Mouse (Mus musculus): ENCODE data around the gene G2e3. TPM values are rescaled to one million over a fixed set of nuclear protein-coding genes. Genes with fewer than 3 reads are reported as not detected.
A peak's percentile ranks its signal among the peaks of the same experiment; 100 is the strongest.

G2e3 gene
- total and polyA plus RNA-seq, 2 experiments from 2014 or later = 11.7 to 39.7 TPM

GRCm38 (mm10) chr12:51361294-51361693 is 13.4 kb downstream of the G2e3 start:
- no peaks in the 10 kb centered on the region for H3K27me3 ChIP-seq (ENCODE audit: insufficient read depth, low read length)
- H3K4me2 ChIP-seq (ENCODE audit: low read depth) = no peak overlapping the region
- no peak for DNase-seq
- no peaks in the 10 kb centered on the region for H3K9me3 ChIP-seq (ENCODE audit: low read length)
- TF ChIP-seq CTCF (IDR thresholded peaks at IDR 0.05; ENCODE audit: low read depth) = no peak
- H3K36me3 ChIP-seq (ENCODE audit: insufficient read depth) = peaks cover 52% of the 10 kb centered on the region
- no peak overlapping the region for H3K9ac ChIP-seq
- no peaks in the 10 kb centered on the region for H3K4me1 ChIP-seq (ENCODE audit: insufficient read depth)
- H3K4me3 ChIP-seq (ENCODE audit: low read depth, low read length) = no peak overlapping the region
- ATAC-seq = no peak
- H3K27ac ChIP-seq (ENCODE audit: low read depth, low read length) = no peak overlapping the region

GRCm38 (mm10) chr12:51362898-51363297 is 15.0 kb downstream of the G2e3 start:
- no peak overlapping the region for H3K27ac ChIP-seq (ENCODE audit: low read depth, low read length)
- WGBS = 96% methylated on average over 1 of the region's 1 CpGs
- no peak overlapping the region for H3K4me2 ChIP-seq (ENCODE audit: low read depth)
- H3K9me3 ChIP-seq (ENCODE audit: low read length) = no peaks in the 10 kb centered on the region
- no peaks in the 10 kb centered on the region for H3K4me1 ChIP-seq (ENCODE audit: insufficient read depth)
- no peak for DNase-seq
- H3K9ac ChIP-seq = no peak overlapping the region
- no peaks in the 10 kb centered on the region for H3K27me3 ChIP-seq (ENCODE audit: insufficient read depth, low read length)
- no peak for TF ChIP-seq CTCF (IDR thresholded peaks at IDR 0.05; ENCODE audit: low read depth)
- ATAC-seq = no peak
- H3K4me3 ChIP-seq (ENCODE audit: low read depth, low read length) = no peak overlapping the region
- peaks cover 53% of the 10 kb centered on the region for H3K36me3 ChIP-seq (ENCODE audit: insufficient read depth)

- H3K9me3 ChIP-seq (ENCODE audit: low read length) = no peaks in the 10 kb centered on the region
Observed at GRCm38 (mm10) chr12:51368504-51368903, 20.6 kb downstream of the G2e3 start.

GRCm38 (mm10) chr12:51377003-51377887 is 29.4 kb downstream of the G2e3 start, which contains the start of gene Scfd1:
TSS of gene Scfd1 (plus strand) at chr12:51377510.
- DNase-seq = peak; percentile 97
- Histone ChIP-seq H3K9ac (peak within 1 kb of the TSS; percentile 87), H3K4me1 (ENCODE audit: insufficient read depth) (no peaks in the 10 kb centered on the region), H3K4me2 (ENCODE audit: low read depth) (peak within 1 kb of the TSS; percentile 61), H3K27me3 (ENCODE audit: insufficient read depth, low read length) (no peaks in the 10 kb centered on the region), H3K27ac (ENCODE audit: low read depth, low read length) (peak within 1 kb of the TSS; percentile 87), H3K9me3 (ENCODE audit: low read length) (no peaks in the 10 kb centered on the region), H3K4me3 (ENCODE audit: low read depth, low read length) (peak within 1 kb of the TSS; percentile 82), H3K36me3 (ENCODE audit: insufficient read depth) (peaks cover 16% of the 10 kb centered on the region)
- under 1% methylated on average over 34 of the region's 34 CpGs for WGBS
- 0 out of 2 replicates have a peak, but pooled peaks have one; percentile 8 for TF ChIP-seq CTCF (IDR thresholded peaks at IDR 0.05; ENCODE audit: low read depth)
- ATAC-seq = peak; percentile 100

More at GRCm38 (mm10) chr12:51368504-51368903, 20.6 kb downstream of the G2e3 start:
- Histone ChIP-seq H3K27ac (ENCODE audit: low read depth, low read length) (no peak overlapping the region), H3K36me3 (ENCODE audit: insufficient read depth) (peaks cover 46% of the 10 kb centered on the region), H3K4me3 (ENCODE audit: low read depth, low read length) (no peak overlapping the region), H3K27me3 (ENCODE audit: insufficient read depth, low read length) (no peaks in the 10 kb centered on the region), H3K9ac (no peak overlapping the region), H3K4me1 (ENCODE audit: insufficient read depth) (no peaks in the 10 kb centered on the region), H3K4me2 (ENCODE audit: low read depth) (no peak overlapping the region)
- WGBS = 97% methylated on average over 3 of the region's 3 CpGs
- DNase-seq (no peak), ATAC-seq (no peak)
- no peak for TF ChIP-seq CTCF (IDR thresholded peaks at IDR 0.05; ENCODE audit: low read depth)

GRCm38 (mm10) chr12:51377888-51378190 is 30.0 kb downstream of the G2e3 start:
- no peaks in the 10 kb centered on the region for H3K4me1 ChIP-seq (ENCODE audit: insufficient read depth)
- peaks cover 11% of the 10 kb centered on the region for H3K36me3 ChIP-seq (ENCODE audit: insufficient read depth)
- H3K4me2 ChIP-seq (ENCODE audit: low read depth) = peak overlapping the region; percentile 61
- peak overlapping the region; percentile 87 for H3K27ac ChIP-seq (ENCODE audit: low read depth, low read length)
- TF ChIP-seq CTCF (IDR thresholded peaks at IDR 0.05; ENCODE audit: low read depth) = no peak
- no peak for ATAC-seq
- WGBS = 20% methylated on average over 6 of the region's 6 CpGs
- DNase-seq = no peak
- H3K4me3 ChIP-seq (ENCODE audit: low read depth, low read length) = peak overlapping the region; percentile 82
- peak overlapping the region; percentile 87 for H3K9ac ChIP-seq
- H3K27me3 ChIP-seq (ENCODE audit: insufficient read depth, low read length) = no peaks in the 10 kb centered on the region
- no peaks in the 10 kb centered on the region for H3K9me3 ChIP-seq (ENCODE audit: low read length)

- DNase-seq (no peak), ATAC-seq (no peak)
- no peak overlapping the region for H3K4me2 ChIP-seq (ENCODE audit: low read depth)
- H3K27ac ChIP-seq (ENCODE audit: low read depth, low read length) = no peak overlapping the region
- no peak overlapping the region for H3K9ac ChIP-seq
- H3K9me3 ChIP-seq (ENCODE audit: low read length) = no peaks in the 10 kb centered on the region
- 97% methylated on average over 6 of the region's 6 CpGs for WGBS
- TF ChIP-seq CTCF (IDR thresholded peaks at IDR 0.05; ENCODE audit: low read depth) = no peak
- H3K36me3 ChIP-seq (ENCODE audit: insufficient read depth) = peaks cover 41% of the 10 kb centered on the region
- no peaks in the 10 kb centered on the region for H3K4me1 ChIP-seq (ENCODE audit: insufficient read depth)
- H3K4me3 ChIP-seq (ENCODE audit: low read depth, low read length) = no peak overlapping the region
- no peaks in the 10 kb centered on the region for H3K27me3 ChIP-seq (ENCODE audit: insufficient read depth, low read length)
Observed at GRCm38 (mm10) chr12:51399871-51400270, 52.0 kb downstream of the G2e3 start.

GRCm38 (mm10) chr12:51402060-51402698 is 54.3 kb downstream of the G2e3 start:
- no peaks in the 10 kb centered on the region for H3K9me3 ChIP-seq (ENCODE audit: low read length)
- H3K4me3 ChIP-seq (ENCODE audit: low read depth, low read length) = no peak overlapping the region
- WGBS = 66% methylated on average over 5 of the region's 5 CpGs
- H3K4me2 ChIP-seq (ENCODE audit: low read depth) = no peak overlapping the region
- ATAC-seq = peak; percentile 55
- no peaks in the 10 kb centered on the region for H3K27me3 ChIP-seq (ENCODE audit: insufficient read depth, low read length)
- no peak overlapping the region for H3K27ac ChIP-seq (ENCODE audit: low read depth, low read length)
- TF ChIP-seq CTCF (IDR thresholded peaks at IDR 0.05; ENCODE audit: low read depth) = peak; percentile 66
- no peaks in the 10 kb centered on the region for H3K4me1 ChIP-seq (ENCODE audit: insufficient read depth)
- H3K9ac ChIP-seq = no peak overlapping the region
- peaks cover 32% of the 10 kb centered on the region for H3K36me3 ChIP-seq (ENCODE audit: insufficient read depth)
- DNase-seq = peak; percentile 63

All from forebrain, postnatal 0 days (tissue).